Mouse (Mus musculus): Measurements from ENCODE around the gene P2rx4.

DNA sequence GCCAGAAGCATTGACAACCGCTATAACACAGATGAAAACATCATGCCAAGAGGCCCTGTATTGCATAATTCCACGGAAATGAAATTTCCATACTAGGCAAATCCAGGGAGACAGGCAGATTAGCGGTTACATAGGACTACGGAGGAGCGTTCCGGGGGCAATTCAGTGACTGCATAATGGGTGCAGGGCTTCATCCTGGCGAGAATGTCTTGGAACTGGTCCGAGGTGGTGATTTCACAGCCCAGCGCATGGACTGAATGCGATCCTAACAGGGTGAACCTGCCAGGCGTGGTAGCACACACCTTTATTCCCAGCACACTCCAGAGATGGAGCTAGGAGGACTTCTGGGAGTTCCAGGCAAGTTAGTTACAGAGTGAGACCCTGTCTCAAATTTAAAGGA, 59.9 kb downstream of the P2rx4 start:
- no peak for TF ChIP-seq CTCF (IDR thresholded peaks at IDR 0.05; ENCODE audit: insufficient read depth, low read depth, low read length)
- no peak for TF ChIP-seq POLR2A (IDR thresholded peaks at IDR 0.05; ENCODE audit: insufficient read depth, low read depth, low read length)

Measured in olfactory bulb, adult 2 months (tissue).